Mouse (Mus musculus) frontal cortex, postnatal 36 days (tissue): ENCODE measurements around the gene Hist1h2bc.

ENCODE experiments used
- DNase-seq, 2 experiments: peaks; one replicate each; pipeline ENCODE4 v3.0.0; 2022; ENCODE audit warnings: low spot score in 2 of 2

The Hist1h2bc gene

GRCm38 (mm10) chr13:23737091-23737490, 53.1 kb downstream of the Hist1h2bc start:
- DNase-seq: no peak

DNA sequence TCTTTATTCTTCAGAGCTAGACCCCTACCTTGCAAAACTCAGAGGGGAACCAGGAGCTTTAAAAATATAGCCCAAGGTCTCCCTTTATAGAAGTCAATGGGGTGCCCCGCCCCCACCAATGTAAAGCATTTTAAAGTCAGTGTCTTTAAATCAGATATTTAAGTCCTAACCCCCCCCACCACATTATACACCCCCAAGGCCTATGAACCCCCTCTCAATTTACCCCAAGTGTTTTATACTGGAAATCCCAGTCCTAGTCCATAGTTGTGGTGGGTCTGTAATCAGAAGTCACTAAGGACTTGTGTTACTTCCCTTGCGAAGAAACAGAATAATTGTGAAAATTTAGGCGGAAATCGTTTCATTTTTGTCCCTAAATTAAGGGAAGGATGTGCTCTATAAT, 54.0 kb downstream of the Hist1h2bc start:
- no peak for DNase-seq

DNA sequence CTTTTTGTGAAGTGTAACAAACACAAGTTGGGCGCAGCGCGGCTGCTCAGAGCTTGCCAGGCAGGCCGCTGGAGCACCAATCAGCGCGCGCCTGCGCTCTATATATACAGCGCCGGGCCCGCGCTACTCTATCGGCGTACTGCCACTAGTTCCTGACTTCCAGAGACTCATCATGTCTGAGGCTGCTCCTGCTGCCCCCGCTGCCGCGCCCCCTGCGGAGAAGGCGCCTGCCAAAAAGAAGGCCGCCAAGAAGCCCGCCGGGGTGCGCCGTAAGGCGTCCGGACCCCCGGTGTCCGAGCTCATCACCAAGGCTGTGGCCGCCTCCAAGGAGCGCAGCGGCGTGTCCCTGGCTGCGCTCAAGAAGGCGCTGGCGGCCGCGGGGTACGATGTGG, 54.7 kb downstream of the Hist1h2bc start, which contains the start of gene Hist1h1c:
Hist1h1c (plus strand) TSS at position 132 of the 392 bp plus-strand sequence.
- DNase-seq: peak; percentile 85 to 94

GRCm38 (mm10) chr13:23739069-23739921, 55.3 kb downstream of the Hist1h2bc start:
- DNase-seq: peak; percentile 92 to 96

GRCm38 (mm10) chr13:23739922-23740252, 55.9 kb downstream of the Hist1h2bc start:
- DNase-seq: no peak

- no peak for DNase-seq
Observed at GRCm38 (mm10) chr13:23740256-23740840, 56.3 kb downstream of the Hist1h2bc start.

GRCm38 (mm10) chr13:23740910-23741309, 56.9 kb downstream of the Hist1h2bc start:
- DNase-seq: no peak

GRCm38 (mm10) chr13:23742007-23742406, 58.0 kb downstream of the Hist1h2bc start:
- DNase-seq: no peak
